Mouse (Mus musculus) forebrain, embryonic 12.5 days (tissue): ENCODE results near the gene Ndufa13. TPM values are rescaled to one million over a fixed set of nuclear protein-coding genes. Genes with fewer than 3 reads are reported as not detected.
A peak's percentile ranks its signal among the peaks of the same experiment; 100 is the strongest.

Source experiments
- ATAC-seq: fragments of 200-750 bp; cut with Nextera tagmentation; 2 replicates; pipeline ENCODE4 v1.8.0; 2017; ENCODE audit warnings: moderate TSS enrichment; ENCODE audit not compliant: low FRiP score
- H3K27ac ChIP-seq: fragments of 300-500 bp; sonication (generic); 2 replicates; pipeline ENCODE4 v1.5.1; 2016; ENCODE audit warnings: mild to moderate bottlenecking
- H3K27me3 ChIP-seq: fragments of 300-500 bp; sonication (generic); 2 replicates; pipeline ENCODE4 v1.6.1; 2016; ENCODE audit warnings: mild to moderate bottlenecking
- H3K36me3 ChIP-seq: fragments of 300-500 bp; sonication (generic); replicated peaks from 2 replicates; pipeline ENCODE4 v1.6.1; 2016; ENCODE audit warnings: mild to moderate bottlenecking
- H3K4me1 ChIP-seq: fragments of 300-500 bp; sonication (generic); 2 replicates; pipeline ENCODE4 v1.6.1; 2016
- H3K4me2 ChIP-seq: fragments of 300-500 bp; sonication (generic); 2 replicates; pipeline ENCODE4 v1.6.1; 2016; ENCODE audit warnings: mild to moderate bottlenecking, moderate library complexity
- H3K4me3 ChIP-seq: fragments of 300-500 bp; sonication (generic); replicated peaks from 2 replicates; pipeline ENCODE4 v1.5.1; 2016; ENCODE audit warnings: mild to moderate bottlenecking
- H3K9ac ChIP-seq: fragments of 300-500 bp; sonication (generic); 2 replicates; pipeline ENCODE4 v1.6.1; 2016; ENCODE audit warnings: mild to moderate bottlenecking
- H3K9me3 ChIP-seq: fragments of 300-500 bp; sonication (generic); 2 replicates; pipeline ENCODE4 v1.6.1; 2016
- WGBS: fragments of 180-500 bp; shearing (Covaris S2); methylation state at CpG from one replicate; pipeline ENCODE4 v1.1.7; 2016; 5-methylcytosine and 5-hydroxymethylcytosine counted together
- polyA plus RNA-seq: library from polyadenylated mRNA; unstranded; fragments of >200 nt; fragmentation: Nextera tagmentation; extraction: Ambion mirVana; gene quantifications from 2 replicates; pipeline ENCODE4 v1.2.1, GENCODE M21; 2016

Ndufa13 gene
- polyA plus RNA-seq, 1 experiment from 2014 or later = 165 TPM

DNA sequence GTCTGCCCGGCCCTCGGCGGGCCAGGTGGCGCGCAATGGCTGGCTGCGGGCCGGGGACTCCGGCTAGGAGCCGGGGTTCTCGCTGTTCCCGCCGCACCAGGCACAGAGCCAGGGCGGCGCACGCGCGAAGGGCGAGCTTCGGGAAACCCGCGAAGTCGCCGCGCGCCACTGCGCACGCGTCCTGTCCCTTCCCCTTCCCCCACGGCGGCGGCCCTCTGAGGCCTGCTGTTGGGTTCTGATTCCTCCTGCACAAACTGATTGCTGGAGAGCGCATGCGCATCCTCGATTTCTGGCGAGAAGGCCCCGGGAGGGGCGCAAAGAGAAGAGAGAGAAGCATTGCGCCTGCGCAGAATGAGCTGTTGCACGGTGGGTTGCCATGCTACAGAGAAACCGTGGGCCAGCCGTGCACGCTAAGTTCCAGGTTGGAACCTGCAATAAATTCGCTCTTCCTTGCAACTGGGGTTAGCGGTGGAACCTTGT is 745 bp upstream of the Ndufa13 start:
- ATAC-seq = peak; percentile 93
- Histone ChIP-seq H3K9ac (peak overlapping the region; percentile 73), H3K36me3 (peaks cover 30% of the 10 kb centered on the region), H3K27ac (peak overlapping the region; percentile 91), H3K27me3 (no peaks in the 10 kb centered on the region), H3K9me3 (no peaks in the 10 kb centered on the region), H3K4me2 (peak overlapping the region; percentile 89), H3K4me1 (peaks cover 40% of the 10 kb centered on the region), H3K4me3 (peak overlapping the region; percentile 69)
- WGBS = under 1% methylated on average over 45 of the region's 45 CpGs

DNA sequence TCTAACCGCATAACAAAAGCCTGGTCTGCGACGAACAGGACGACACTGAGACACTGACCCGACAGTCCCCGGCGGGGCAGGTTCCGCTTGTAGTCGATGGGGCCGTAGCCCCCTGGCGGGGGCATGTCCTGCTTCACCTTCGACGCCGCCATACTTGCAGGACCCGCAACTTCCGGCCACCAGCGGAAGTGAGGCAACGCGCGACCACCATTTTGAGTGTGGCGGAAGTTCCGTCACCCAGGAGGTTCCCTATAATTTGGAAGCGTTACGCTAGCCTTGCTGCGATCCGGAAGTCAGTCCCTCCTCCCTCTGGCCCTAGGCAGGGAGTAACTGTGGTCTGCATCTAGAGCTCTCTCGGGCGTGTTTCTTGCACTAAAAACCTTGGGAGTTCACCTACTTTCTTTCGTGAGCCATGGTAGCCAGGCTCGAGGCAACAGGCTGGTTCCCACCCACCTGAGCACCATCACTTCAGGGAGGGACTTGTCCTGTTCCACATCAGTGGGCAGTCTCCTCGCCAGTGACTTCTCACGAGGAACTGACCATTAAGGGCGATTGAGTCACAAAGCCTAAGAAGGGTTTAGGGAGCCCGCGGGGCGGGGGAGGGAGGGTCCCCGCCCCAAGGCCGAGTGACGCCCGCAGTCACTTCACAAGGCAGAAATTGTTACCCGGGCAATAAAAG is 735 bp downstream of the Ndufa13 start:
- Histone ChIP-seq H3K4me2 (peak overlapping the region; percentile 89), H3K4me3 (peak overlapping the region; percentile 69), H3K27me3 (no peaks in the 10 kb centered on the region), H3K9me3 (no peaks in the 10 kb centered on the region), H3K36me3 (peaks cover 23% of the 10 kb centered on the region), H3K27ac (peak overlapping the region; percentile 87), H3K4me1 (peaks cover 49% of the 10 kb centered on the region), H3K9ac (peak overlapping the region; percentile 77)
- WGBS = 2% methylated on average over 41 of the region's 41 CpGs
- ATAC-seq = peak; percentile 68

DNA sequence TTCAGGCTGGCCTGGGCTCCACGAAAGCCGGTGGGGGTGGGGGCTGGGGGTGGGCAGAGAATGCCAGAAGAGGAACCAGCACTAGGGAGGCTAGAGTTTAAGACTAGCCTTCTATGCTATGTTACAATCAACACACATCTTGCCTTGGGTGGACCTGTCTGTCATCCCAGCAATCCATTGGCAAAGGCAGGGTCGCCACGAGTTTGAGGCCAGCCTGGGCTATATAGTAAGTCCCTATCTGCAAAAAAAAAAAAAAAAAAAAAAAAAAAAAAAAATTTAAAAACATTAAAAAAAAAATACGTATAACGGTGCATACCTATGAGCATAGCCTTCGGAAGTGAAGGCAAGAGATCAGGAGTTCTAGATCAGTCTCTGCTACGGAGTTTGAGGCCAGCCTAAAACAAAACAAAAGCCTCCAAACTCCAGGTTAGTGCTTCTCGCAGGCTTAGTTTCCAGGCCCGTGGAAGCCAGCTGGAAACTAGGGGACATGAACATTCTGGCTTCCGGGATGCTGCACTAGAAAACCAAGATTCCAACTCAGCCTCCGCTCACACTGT is 1.4 kb downstream of the Ndufa13 start:
- Histone ChIP-seq H3K9me3 (no peaks in the 10 kb centered on the region), H3K27ac (peak overlapping the region; percentile 87), H3K27me3 (no peaks in the 10 kb centered on the region), H3K9ac (peak overlapping the region; percentile 77), H3K36me3 (peaks cover 23% of the 10 kb centered on the region), H3K4me2 (peak overlapping the region; percentile 89), H3K4me1 (peaks cover 50% of the 10 kb centered on the region), H3K4me3 (peak overlapping the region; percentile 69)
- ATAC-seq = peak; percentile 1; the same call in 1 of the 2 replicates
- WGBS = 24% methylated on average over 12 of the region's 12 CpGs

DNA sequence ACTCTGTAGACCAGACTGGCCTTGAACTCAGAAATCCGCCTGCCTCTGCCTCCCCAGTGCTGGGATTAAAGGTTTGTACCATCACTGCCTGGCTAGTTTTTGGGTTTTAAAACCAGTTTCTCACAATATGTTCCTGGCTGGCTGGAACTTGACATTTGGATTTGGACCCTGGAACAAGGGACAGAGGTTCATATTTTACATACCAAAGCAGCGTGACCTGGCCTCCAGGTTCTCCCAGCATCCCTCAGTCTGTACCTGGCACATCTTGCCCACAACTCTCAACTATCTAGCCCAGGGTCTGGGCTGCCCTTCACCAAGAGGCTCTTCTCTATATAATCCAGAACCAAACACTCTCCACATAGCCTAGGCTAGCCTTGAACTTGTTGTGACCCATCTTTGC is 2.5 kb downstream of the Ndufa13 start:
- no peak overlapping the region for H3K9ac ChIP-seq
- peaks cover 61% of the 10 kb centered on the region for H3K4me1 ChIP-seq
- H3K4me3 ChIP-seq = no peak overlapping the region
- H3K4me2 ChIP-seq = peak overlapping the region; percentile 89; the same call in 1 of the 2 replicates
- no peak for ATAC-seq
- H3K9me3 ChIP-seq = no peaks in the 10 kb centered on the region
- no peak overlapping the region for H3K27ac ChIP-seq
- H3K27me3 ChIP-seq = no peaks in the 10 kb centered on the region
- WGBS = 92% methylated on average over 2 of the region's 2 CpGs
- H3K36me3 ChIP-seq = peaks cover 28% of the 10 kb centered on the region

DNA sequence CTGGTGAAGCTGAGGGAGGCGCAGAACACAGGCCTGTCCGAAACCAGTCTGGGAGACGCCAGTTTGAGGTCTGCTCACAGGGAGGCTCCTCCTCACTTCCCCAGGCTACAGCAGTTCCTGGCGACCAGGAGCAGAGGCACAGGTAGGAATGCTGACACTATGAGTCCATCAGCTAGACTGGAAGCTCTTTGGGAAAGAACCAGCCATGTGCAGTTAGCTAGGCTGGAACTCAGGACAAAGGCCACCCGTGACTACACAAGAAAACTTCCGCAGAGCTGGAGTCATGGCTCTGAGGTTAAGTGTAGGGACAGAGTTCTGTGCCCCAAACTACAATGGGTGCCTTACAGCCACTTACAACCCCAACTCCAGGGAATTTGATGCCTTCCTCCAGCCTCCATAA is 4.5 kb downstream of the Ndufa13 start:
- no peak for ATAC-seq
- Histone ChIP-seq H3K4me2 (no peak overlapping the region), H3K4me3 (no peak overlapping the region), H3K4me1 (peaks cover 69% of the 10 kb centered on the region), H3K27ac (no peak overlapping the region), H3K9me3 (no peaks in the 10 kb centered on the region), H3K36me3 (peaks cover 37% of the 10 kb centered on the region), H3K27me3 (peaks cover 4% of the 10 kb centered on the region; the same call in 1 of the 2 replicates), H3K9ac (no peak overlapping the region; the same call in 1 of the 2 replicates)
- 90% methylated on average over 6 of the region's 6 CpGs for WGBS

DNA sequence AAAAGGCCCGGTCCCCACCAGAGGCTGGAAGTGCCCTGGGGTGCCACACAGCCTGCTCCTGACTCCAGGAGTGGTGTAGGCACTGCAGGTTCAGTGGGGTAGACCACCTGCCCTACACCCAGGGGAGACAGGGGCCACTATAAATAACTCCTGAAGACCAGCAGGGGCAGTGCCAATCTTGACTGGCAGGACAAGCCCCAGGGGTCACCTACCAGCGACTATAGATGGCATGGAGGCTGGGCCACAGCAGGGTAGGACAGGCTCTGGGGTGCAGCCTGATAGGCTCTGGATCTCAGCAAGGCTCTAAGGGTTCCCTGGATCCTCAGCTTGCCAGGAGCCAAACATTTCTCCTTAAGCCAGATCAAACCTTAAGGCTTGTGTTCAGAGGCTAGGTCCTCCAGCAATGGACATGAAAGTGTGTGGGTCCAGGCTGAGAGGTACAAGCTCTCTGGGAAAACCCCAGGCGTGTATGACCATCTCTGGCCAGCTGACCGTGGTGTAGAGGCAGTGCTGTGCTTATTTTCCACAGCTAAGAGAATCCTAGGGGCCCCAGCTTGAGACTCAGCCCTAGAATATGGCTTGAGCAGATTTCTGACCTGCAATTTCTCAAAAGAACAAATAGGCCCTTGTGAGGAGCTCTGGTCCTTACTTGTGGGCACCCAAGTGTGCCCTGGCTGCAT is 6.4 kb downstream of the Ndufa13 start:
- H3K4me2 ChIP-seq = no peak overlapping the region
- ATAC-seq = no peak
- peaks cover 73% of the 10 kb centered on the region for H3K4me1 ChIP-seq
- H3K9ac ChIP-seq = no peak overlapping the region; the same call in 1 of the 2 replicates
- H3K27ac ChIP-seq = no peak overlapping the region
- H3K4me3 ChIP-seq = no peak overlapping the region
- H3K36me3 ChIP-seq = peaks cover 45% of the 10 kb centered on the region
- 76% methylated on average over 4 of the region's 4 CpGs for WGBS
- H3K27me3 ChIP-seq = peaks cover 7% of the 10 kb centered on the region
- H3K9me3 ChIP-seq = no peaks in the 10 kb centered on the region

DNA sequence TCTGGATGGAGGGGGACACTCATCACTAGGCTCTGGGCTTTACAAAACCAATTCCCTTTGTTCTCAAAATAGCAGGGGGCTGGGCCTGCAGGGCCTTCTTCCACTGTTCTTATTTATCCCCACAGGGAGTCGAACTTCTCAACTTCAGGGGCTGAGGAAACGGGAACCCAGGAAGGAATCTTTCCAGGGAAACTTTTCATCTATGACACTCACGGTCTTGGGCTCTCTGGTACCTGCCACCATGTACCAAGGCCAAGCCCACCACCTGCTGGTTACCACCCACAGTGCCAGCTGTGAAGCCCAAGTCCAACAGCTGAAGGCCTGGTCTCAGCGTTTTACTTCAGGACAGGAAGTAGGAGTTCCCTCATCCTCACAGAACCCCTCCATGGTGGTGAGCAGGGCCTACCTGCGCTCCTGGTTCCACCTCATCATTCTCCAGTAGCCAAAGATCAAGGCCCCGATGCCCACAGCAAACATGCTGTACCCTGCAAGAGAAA is 7.5 kb downstream of the Ndufa13 start:
- H3K9me3 ChIP-seq = no peaks in the 10 kb centered on the region
- no peak overlapping the region for H3K4me3 ChIP-seq
- no peak for ATAC-seq
- H3K36me3 ChIP-seq = peaks cover 45% of the 10 kb centered on the region
- 0 out of 2 replicates have a peak overlapping the region, but pooled peaks have one; percentile 25 for H3K27ac ChIP-seq
- WGBS = 57% methylated on average over 6 of the region's 6 CpGs
- H3K4me2 ChIP-seq = no peak overlapping the region
- H3K9ac ChIP-seq = no peak overlapping the region
- H3K27me3 ChIP-seq = peaks cover 18% of the 10 kb centered on the region
- peaks cover 67% of the 10 kb centered on the region for H3K4me1 ChIP-seq

DNA sequence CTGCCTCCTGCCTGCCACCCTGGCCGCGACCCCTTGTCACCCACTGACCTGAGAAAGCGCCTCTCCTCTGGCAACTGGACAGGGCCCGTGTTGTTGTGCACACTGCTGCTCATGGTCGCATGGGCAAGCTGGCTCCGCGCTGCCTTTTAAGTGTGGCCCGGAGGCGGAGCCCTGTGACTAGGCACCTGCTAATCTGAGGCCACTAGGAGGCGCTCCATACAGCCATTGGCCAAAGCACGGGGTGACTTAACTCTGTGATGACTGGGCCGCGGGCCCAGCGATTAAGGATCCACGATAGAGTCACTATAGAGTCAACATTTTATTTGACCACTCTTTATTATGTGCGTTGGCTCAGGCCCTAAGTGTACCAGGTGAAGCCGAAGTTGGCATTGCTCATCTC is 8.5 kb downstream of the Ndufa13 start:
- Histone ChIP-seq H3K27me3 (peaks cover 28% of the 10 kb centered on the region), H3K9ac (no peak overlapping the region), H3K9me3 (no peaks in the 10 kb centered on the region), H3K4me2 (no peak overlapping the region), H3K27ac (peak overlapping the region; percentile 25; the same call in 1 of the 2 replicates), H3K4me1 (peaks cover 65% of the 10 kb centered on the region), H3K36me3 (peaks cover 38% of the 10 kb centered on the region), H3K4me3 (no peak overlapping the region)
- ATAC-seq = peak; percentile 6; the same call in 1 of the 2 replicates
- WGBS = 25% methylated on average over 17 of the region's 17 CpGs

DNA sequence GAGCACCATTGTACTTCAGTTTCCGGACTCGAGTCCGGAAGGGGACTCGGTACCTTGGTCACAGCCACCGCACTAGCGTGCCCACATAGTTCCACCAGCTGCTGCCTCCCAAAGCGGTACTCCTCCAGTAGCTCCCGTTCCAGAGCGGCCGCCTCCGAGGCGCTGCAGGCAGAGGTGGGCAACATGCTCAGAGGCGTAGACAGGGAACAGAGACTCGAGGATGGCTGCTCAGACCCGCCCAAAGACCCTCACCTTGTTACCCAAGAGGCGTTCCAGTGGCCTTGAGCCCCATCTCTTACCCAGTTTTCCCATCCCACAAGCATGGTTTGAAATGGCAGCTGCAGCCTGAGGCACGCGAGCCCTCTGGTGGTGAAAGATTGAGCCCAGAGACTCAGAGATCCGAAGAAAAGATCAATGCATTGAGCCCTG is 11.5 kb downstream of the Ndufa13 start:
- Histone ChIP-seq H3K9ac (no peak overlapping the region), H3K27ac (no peak overlapping the region), H3K36me3 (peaks cover 20% of the 10 kb centered on the region), H3K4me2 (no peak overlapping the region), H3K9me3 (no peaks in the 10 kb centered on the region), H3K4me3 (no peak overlapping the region), H3K27me3 (peaks cover 58% of the 10 kb centered on the region), H3K4me1 (peaks cover 75% of the 10 kb centered on the region)
- no peak for ATAC-seq
- 38% methylated on average over 19 of the region's 19 CpGs for WGBS

DNA sequence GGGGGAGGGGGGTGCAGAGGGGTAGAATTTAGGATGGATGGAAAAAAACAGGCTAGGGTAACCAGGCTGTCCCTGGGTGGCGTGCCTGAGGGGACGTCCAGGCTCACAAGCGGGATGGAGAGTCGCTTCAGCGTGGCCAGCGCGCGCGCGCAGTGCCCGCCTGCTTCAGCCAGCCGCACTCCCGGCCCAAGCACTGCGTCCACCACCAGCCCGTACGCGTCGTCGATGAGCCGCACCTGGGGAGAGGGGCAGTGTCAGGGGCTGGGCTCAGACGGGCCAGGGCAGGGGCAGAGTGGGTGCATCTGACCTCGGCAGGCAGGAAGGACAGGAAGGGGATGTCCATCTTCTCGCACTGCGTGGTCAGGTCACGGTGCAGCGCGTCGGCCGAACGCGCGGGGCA is 13.5 kb downstream of the Ndufa13 start:
- peaks cover 77% of the 10 kb centered on the region for H3K27me3 ChIP-seq
- H3K27ac ChIP-seq = no peak overlapping the region
- H3K9ac ChIP-seq = no peak overlapping the region
- H3K4me1 ChIP-seq = peaks cover 56% of the 10 kb centered on the region
- peaks cover 13% of the 10 kb centered on the region; the same call in 1 of the 2 replicates for H3K36me3 ChIP-seq
- WGBS = 4% methylated on average over 32 of the region's 32 CpGs
- peak overlapping the region; percentile 29 for H3K4me3 ChIP-seq
- H3K9me3 ChIP-seq = no peaks in the 10 kb centered on the region
- ATAC-seq = peak; percentile 17; the same call in 1 of the 2 replicates
- H3K4me2 ChIP-seq = peak overlapping the region; percentile 42

DNA sequence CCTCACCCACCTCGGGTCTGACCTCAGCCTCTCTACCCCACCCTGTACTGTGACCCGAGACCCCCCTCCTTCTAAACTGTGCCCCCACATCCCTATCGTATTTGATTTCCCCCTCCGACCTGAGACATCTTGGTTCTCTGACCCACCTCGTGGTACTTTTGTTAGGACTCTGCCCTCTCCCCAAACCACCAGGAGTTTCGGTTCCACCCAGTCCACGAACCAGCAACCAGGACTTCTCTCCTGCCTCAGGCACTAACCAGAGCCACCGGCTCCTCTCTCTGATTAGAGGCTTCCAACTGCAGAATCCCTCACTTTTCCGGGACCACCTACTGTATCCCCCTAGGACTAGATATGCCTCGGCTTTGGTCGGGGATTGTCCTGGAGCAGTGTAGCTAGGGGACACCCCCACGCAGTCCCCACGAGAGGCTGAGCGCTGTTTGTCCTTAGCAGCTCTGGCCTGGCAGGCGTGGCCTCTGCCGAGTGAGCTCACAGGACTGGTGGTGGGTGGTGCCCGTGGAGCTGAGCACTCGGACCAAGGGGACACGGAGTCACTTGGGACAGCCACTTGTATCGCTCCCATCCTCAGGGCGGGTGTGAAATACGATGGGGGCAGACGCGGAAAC is 14.0 kb downstream of the Ndufa13 start:
- H3K27me3 ChIP-seq = peaks cover 83% of the 10 kb centered on the region
- H3K36me3 ChIP-seq = peaks cover 8% of the 10 kb centered on the region; the same call in 1 of the 2 replicates
- ATAC-seq = no peak
- no peaks in the 10 kb centered on the region for H3K9me3 ChIP-seq
- no peak overlapping the region for H3K9ac ChIP-seq
- 5% methylated on average over 24 of the region's 24 CpGs for WGBS
- peak overlapping the region; percentile 29 for H3K4me3 ChIP-seq
- H3K4me1 ChIP-seq = peaks cover 50% of the 10 kb centered on the region
- peak overlapping the region; percentile 42 for H3K4me2 ChIP-seq
- H3K27ac ChIP-seq = no peak overlapping the region
